Mouse (Mus musculus): Measurements from ENCODE around the gene Fam221b. TPM values are rescaled to one million over a fixed set of nuclear protein-coding genes. Genes with fewer than 3 reads are reported as not detected.
A peak's percentile ranks its signal among the peaks of the same experiment; 100 is the strongest.

Fam221b gene
- total RNA-seq, 2 experiments from 2014 or later: 0.10 to 0.19 TPM

- DNase-seq: peak; percentile 79 to 82
- intact Hi-C loops (cut with DNase I): loop anchor here (5.0 kb wide), 3 partner anchors 87 to 227 kb away; partner anchors contain the start of genes Msmp and Tesk1
Measured at GRCm38 (mm10) chr4:43669428-43669794, 466 bp upstream of the Fam221b start.

- intact Hi-C loops (cut with DNase I): loop anchor here (2.0 to 5.0 kb wide), 4 partner anchors 36 to 224 kb away; partner anchors contain the start of genes Msmp, Npr2 and Tesk1
- DNase-seq: no peak
Measured at GRCm38 (mm10) chr4:43666412-43666811, 2.5 kb downstream of the Fam221b start.

- intact Hi-C loops (cut with DNase I): no loop called here
- no peak for DNase-seq
Measured at GRCm38 (mm10) chr4:43657146-43657545, 11.8 kb downstream of the Fam221b start.

GRCm38 (mm10) chr4:43656339-43657109 lies 12.4 kb downstream of the Fam221b start, which contains the start of gene Hint2:
Gene Hint2 (minus strand): TSS chr4:43656466.
- DNase-seq: peak; percentile 91 to 94
- intact Hi-C loops (cut with DNase I): no loop called here

- no peak for DNase-seq
- intact Hi-C loops (cut with DNase I): no loop called here
Measured at GRCm38 (mm10) chr4:43655656-43656338, 13.1 kb downstream of the Fam221b start.

- intact Hi-C loops (cut with DNase I): no loop called here
- peak in 1 of 2 experiments; percentile 25 for DNase-seq
Measured at GRCm38 (mm10) chr4:43653161-43654015, 15.6 kb downstream of the Fam221b start, which contains the start of gene Spag8. Gene Spag8 (minus strand): TSS chr4:43653594.

- DNase-seq: no peak
- intact Hi-C loops (cut with DNase I): no loop called here
Measured at GRCm38 (mm10) chr4:43652726-43653125, 16.2 kb downstream of the Fam221b start.

- no peak for DNase-seq
- intact Hi-C loops (cut with DNase I): no loop called here
Measured at GRCm38 (mm10) chr4:43649783-43650182, 19.2 kb downstream of the Fam221b start.

- DNase-seq: no peak
- intact Hi-C loops (cut with DNase I): no loop called here
Measured at GRCm38 (mm10) chr4:43640491-43640890, 28.5 kb downstream of the Fam221b start.

- intact Hi-C loops (cut with DNase I): no loop called here
Measured at GRCm38 (mm10) chr4:43640076-43640475, 28.9 kb downstream of the Fam221b start.

GRCm38 (mm10) chr4:43636751-43637150 lies 32.2 kb downstream of the Fam221b start:
- intact Hi-C loops (cut with DNase I): loop anchor here (10.0 kb wide), 1 partner anchor 228 kb away; no protein-coding TSS in a partner anchor
- DNase-seq: no peak

More at GRCm38 (mm10) chr4:43640076-43640475, 28.9 kb downstream of the Fam221b start:
- no peak for DNase-seq

- DNase-seq: peak in 1 of 2 experiments; percentile 0
- intact Hi-C loops (cut with DNase I): loop anchor here (5.0 to 10.0 kb wide), 2 partner anchors 57 to 230 kb away; partner anchors contain the start of genes Gba2 and Rgp1
Measured at GRCm38 (mm10) chr4:43634621-43635374, 34.1 kb downstream of the Fam221b start.

GRCm38 (mm10) chr4:43633736-43634135 lies 35.2 kb downstream of the Fam221b start:
- intact Hi-C loops (cut with DNase I): loop anchor here (5.0 to 10.0 kb wide), 2 partner anchors 56 to 231 kb away; partner anchors contain the start of genes Gba2 and Rgp1
- DNase-seq: no peak

GRCm38 (mm10) chr4:43633296-43633695 lies 35.6 kb downstream of the Fam221b start:
- peak in 1 of 2 experiments; percentile 0 for DNase-seq
- intact Hi-C loops (cut with DNase I): loop anchor here (5.0 to 10.0 kb wide), 2 partner anchors 56 to 232 kb away; partner anchors contain the start of genes Gba2 and Rgp1

GRCm38 (mm10) chr4:43631956-43632920 lies 36.7 kb downstream of the Fam221b start:
- intact Hi-C loops (cut with DNase I): loop anchor here (2.0 to 10.0 kb wide), 3 partner anchors 35 to 233 kb away; partner anchors contain the start of genes Gba2 and Rgp1
- DNase-seq: peak; percentile 33 to 40

- DNase-seq: peak; percentile 69 to 80
- intact Hi-C loops (cut with DNase I): loop anchor here (2.0 to 10.0 kb wide), 3 partner anchors 36 to 234 kb away; partner anchors contain the start of genes Gba2 and Rgp1
Measured at GRCm38 (mm10) chr4:43631046-43631955, 37.6 kb downstream of the Fam221b start, which contains the start of gene Npr2. Gene Npr2 (plus strand): TSS chr4:43631935.

- no peak for DNase-seq
- intact Hi-C loops (cut with DNase I): loop anchor here (1.0 to 10.0 kb wide), 4 partner anchors 36 to 234 kb away; partner anchors contain the start of genes Gba2 and Rgp1
Measured at GRCm38 (mm10) chr4:43630671-43631045, 38.3 kb downstream of the Fam221b start.
